Mouse (Mus musculus) kidney, adult 2 months (tissue): ENCODE data around the gene Ankrd13b.

Source experiments
- CTCF ChIP-seq: fragments of 200-500 bp; conservative IDR thresholded peaks from 2 replicates; pipeline ENCODE4 v1.5.1; 2011; ENCODE audit warnings: low read depth, mild to moderate bottlenecking, control low read depth, low read length, moderate library complexity, mixed read lengths; ENCODE audit not compliant: insufficient read depth, insufficient read length
- POLR2A ChIP-seq: fragments of 200-500 bp; IDR thresholded peaks from one replicate; pipeline ENCODE4 v1.6.1; 2011; ENCODE audit warnings: low read depth, low read length, control low read depth

DNA sequence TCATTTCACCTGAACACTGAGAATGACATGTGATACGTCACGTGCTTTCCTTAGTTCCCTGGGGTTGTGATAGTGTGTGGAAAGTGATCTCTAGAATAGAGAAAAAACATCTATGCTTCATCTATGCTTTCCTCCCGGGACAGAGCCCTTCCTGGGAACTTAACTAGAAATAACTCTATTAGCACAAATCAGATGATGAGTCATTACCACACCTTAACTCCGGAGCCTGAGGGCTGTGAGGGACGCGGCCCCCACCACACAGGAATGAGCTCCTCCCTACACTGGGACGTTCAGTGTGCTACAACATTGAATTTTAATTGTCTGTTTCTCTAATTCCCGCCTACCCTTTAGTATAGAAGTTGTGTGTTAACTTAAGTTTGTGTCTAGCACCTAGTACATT, 48.5 kb downstream of the Ankrd13b start:
- TF ChIP-seq CTCF (no peak), POLR2A (no peak)
